Mouse (Mus musculus) liver, adult 2 months (tissue): ENCODE results near the gene Rps8.

Experiments
- CTCF ChIP-seq: fragments of 200-500 bp; IDR thresholded peaks from 2 replicates; pipeline ENCODE4 v1.5.1; 2011; ENCODE audit warnings: low read depth, low read length, control low read depth
- POLR2A ChIP-seq: fragments of 200-500 bp; IDR thresholded peaks from 2 replicates; pipeline ENCODE4 v1.6.1; 2011; ENCODE audit warnings: low read length, control low read depth; ENCODE audit not compliant: insufficient read depth; ENCODE audit errors: extremely low read depth

GRCm38 (mm10) chr4:117110249-117110648, 45.8 kb downstream of the Rps8 start:
- no peak for TF ChIP-seq POLR2A
- no peak for TF ChIP-seq CTCF
